Mouse (Mus musculus): Measurements from ENCODE around the gene Gm11077. TPM values are rescaled to one million over a fixed set of nuclear protein-coding genes. Genes with fewer than 3 reads are reported as not detected.

Gm11077 gene
- polyA plus RNA-seq, 1 experiment: not detected

DNA sequence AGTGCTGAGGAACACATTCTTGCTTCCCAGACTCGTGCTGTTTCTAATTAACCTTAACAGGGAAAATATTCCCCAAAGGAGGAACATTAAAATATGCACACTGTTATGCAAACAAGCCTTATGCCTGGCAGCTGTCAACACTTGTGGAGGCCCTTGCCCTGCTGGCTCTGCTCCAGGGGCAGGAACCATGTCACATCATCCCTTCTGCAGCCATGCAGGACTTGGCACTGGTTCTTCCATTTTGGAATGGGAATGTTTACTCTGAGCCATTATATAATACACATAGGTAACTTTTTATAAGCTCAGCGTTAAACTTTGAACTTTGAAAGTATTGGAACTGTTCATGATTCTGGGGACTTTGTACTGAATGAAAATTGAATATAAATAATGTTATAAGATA lies 18.5 kb downstream of the Gm11077 start:
- DNase-seq (ENCODE audit: low read depth): no peak

DNA sequence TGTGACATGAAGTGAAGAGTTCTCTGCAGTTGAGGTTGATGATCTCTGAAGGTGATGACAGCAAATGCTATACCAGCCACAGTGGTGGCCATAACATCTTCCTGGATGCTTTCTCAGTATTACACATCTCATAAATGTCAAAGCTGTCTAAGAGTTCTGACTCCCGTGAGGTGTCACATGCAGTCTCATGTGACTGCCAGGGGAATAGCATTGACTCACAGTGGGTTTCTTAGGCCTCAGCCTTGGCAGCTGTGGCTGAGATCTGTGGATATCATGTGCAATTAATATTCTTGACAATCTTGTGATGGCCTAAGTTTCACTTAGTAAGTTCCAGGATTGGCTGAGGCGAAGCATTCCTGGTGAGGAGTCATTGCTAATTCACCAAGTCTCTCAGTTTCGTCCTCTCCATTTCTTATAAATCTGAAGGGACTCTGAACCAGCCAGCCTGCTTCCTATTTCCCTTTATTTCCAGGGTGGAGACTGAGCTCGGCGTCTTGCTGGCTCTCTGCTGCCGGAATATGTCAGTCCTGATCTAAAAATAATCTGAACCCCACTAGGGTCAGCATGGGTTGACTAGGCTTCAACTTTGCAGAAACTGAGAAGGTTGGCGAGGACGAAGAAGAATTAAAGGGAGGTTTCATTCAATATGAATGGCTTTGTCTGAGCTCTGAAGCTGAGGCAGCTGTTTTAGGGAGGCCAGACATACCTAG lies 21.4 kb downstream of the Gm11077 start:
- DNase-seq (ENCODE audit: low read depth): no peak

DNA sequence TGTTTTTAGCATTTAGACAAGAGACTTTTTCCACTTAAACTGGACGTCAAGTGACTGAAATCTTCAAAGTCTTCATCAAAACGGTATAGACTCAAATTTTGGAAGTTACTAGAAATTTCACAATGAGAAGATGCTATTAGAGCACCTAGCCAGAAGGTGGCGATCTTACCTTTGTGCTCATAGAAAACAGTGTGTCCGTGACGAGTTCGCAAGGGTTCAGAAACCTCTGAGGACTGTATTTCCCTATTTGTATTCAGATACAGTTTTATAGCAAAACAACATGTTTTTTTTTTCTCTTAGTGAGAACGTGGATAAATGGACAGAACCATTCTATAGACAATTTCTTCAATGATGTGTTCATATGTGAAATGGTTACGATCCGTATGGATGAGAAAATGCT lies 37.3 kb downstream of the Gm11077 start:
- no peak for DNase-seq (ENCODE audit: low read depth)

DNA sequence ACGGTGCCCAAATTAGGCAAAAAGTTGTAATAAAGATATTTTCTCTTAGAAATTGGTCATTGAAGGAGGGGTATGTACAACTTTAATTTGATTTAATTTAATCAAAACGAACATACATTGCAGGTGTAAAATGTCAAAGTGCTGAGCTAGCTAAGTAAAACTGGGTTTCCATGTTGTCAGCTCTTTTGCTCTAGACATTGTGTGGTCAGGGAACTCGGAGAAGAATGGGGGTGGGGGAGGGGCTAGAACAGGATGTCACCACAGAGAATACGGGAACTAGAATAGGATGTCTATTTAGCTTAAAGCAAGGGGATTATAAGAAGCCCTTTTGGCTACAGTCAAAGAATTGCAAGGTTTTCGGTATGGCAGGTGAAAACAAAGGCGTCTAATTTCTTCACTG lies 38.2 kb downstream of the Gm11077 start:
- DNase-seq (ENCODE audit: low read depth): no peak

DNA sequence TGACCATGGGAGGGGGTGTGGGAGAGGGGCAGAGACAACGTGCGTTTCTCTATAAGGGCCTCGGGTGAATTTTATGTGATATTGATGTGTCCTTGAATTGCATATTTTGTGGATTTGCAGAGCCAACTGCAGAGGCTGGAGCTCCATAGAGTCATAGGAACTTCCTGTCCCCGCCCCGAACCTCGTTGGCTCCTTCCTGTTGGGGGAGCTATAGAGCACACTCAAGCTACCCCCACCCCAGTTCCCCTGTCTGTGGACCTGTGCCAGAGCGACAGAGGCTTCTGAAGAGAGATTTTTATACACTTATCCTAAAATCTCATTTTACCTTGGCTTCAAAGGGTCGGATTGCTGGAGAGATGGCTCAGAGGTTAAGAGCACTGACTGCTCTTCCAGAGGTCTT lies 39.1 kb downstream of the Gm11077 start:
- no peak for DNase-seq (ENCODE audit: low read depth)

DNA sequence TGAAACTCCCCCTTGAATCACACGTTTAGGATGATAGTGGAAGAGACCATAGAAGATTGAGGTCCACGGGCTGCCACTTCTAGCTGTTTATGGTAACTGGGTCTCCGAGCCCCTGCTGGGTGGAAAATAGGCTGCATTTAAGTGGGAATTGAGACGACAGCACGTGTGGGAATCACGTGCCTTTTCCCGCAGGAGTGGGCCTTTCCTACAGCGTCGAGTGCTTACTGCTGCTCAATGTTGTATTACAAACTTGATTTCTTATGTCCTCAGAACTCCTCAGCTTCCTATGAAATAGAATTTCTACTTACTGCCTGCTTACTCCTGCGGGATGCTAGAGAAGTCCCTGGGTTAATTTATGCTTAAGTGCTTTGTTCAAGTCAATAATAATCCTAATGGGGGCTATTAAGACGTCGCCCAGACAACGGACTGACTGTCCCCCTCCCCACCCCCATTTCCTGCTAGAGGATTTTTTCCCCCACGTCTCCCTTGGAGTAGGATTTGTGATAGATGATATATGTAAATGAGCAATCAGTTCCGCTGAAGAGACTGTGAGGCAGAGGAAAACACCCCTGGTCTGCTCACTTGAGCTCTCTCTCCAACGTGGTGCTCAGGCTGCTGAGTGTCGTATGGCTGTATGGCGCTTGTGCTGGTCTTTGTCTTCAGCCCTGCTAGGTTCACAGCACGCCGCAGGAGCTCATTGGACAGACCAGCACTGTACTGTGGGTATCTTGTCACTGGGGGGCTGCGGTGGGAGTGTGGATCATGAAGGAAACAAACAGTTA lies 40.0 kb downstream of the Gm11077 start:
- no peak for DNase-seq (ENCODE audit: low read depth)

DNA sequence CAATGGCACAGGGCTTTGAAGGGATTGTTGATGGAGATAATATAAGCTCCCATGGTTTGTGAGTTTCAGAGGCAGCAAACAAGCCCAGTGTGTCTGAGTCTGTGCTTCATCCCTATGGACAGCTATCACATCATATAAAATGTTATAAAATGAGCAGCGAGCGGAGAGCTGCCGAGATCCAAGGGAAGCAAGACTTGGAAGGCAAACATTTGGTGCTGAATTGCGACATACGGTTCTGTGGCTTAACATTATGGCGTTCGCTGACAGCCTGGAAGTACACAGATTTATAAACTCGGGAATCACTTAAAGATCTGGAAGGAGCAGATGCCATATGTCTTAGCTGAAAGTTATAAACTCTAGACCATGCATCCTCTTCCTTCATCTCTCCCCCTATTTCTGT lies 47.2 kb downstream of the Gm11077 start:
- DNase-seq (ENCODE audit: low read depth): no peak

DNA sequence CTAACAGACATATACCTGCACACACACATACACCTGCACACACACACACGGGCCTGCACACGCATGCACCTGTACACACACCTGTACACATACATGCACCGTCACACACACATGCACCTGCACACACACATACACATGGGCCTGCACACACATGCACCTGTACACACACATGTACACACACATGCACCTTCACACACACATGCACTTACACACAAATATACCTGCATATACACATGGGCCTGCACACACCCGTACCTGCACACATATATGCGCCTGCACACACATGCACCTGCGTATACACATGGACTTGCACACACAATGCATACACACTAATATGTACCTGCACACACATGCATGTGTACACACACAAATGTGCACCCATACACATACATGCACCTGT lies 53.4 kb downstream of the Gm11077 start:
- no peak for DNase-seq (ENCODE audit: low read depth)

DNA sequence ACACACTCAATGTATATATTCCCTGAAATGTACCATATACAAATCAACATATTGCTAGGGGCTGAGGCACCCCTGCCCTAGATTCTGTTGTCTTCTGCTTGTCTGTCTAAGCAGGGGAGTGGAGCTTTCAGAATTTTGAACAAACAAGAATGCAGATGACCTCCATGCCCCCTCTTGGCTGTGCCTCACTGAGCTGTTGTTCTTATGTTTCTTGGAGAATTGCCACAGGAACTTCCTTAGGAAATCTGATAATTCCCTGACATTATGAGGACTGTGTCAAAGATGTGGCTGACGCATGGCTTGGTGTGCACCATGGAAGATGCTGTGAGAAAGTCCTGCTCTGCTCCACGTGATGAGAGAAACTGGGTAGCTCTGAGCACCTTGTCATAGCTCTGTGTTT lies 57.0 kb downstream of the Gm11077 start:
- DNase-seq (ENCODE audit: low read depth): no peak

DNA sequence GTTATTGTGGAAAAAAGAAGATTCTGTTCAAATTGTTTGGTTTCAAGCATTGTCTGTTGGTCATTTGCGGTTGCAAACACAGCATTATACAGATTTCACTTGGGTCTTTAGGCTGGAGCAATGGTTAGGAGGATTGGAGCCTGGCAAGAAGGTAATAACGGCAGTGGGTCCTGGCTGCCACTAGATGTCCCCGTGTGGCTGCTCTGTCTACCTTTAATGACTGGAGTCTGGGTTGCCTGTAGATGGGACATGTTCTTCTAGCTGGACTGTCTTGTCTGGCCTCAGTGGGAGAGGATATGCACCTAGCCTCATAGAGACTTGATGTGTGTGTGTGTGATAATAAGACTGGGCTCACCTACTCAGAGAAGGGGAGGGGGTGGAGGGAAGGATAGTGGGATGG lies 60.8 kb downstream of the Gm11077 start:
- DNase-seq (ENCODE audit: low read depth): no peak

DNA sequence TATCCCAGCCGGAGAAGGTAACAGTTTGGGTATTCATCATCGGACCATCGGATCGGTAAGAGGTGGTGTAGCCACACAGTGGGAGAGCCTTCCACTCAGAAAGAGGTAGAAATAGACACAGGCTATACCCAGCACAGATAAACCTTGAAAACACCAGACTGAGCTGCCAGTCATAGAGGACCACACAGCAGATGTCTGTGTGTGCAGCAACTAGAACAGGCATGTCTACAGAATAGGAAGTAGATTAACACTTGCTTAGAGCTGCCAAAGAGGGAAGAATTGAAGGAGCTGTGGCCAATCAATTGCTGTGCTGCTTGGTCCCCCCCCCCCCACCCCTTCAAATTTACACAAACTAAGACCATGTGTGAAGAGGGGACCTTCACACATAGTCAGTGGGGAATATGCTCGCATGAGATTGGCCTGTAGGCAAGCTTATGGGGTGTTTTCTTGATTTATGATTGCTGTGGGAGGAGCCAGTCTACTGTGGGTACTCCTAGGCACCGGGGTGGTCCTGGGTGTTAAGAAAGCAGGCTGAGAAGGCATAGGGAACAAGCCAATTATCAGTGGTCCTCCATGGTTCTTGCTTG lies 64.7 kb downstream of the Gm11077 start:
- no peak for DNase-seq (ENCODE audit: low read depth)

DNA sequence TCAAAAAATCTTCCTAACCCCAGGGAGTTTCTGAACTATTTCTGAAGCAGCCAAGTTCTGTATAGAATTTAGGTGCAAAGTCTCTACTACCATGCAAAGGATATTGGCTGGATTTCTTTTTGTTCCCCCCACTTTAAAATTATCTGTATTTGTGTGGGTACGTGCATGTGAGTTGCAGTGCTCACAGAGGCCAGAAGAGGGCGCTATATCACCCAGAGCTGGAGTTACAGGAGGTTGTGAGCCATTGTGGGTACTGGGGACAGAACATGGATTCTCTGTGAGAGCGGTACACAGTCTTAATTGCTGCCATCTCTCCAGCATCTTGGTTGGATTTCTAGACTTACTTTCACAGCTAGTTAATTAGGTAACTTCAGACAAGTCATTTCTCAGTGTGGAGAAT lies 69.8 kb downstream of the Gm11077 start:
- DNase-seq (ENCODE audit: low read depth): no peak

DNA sequence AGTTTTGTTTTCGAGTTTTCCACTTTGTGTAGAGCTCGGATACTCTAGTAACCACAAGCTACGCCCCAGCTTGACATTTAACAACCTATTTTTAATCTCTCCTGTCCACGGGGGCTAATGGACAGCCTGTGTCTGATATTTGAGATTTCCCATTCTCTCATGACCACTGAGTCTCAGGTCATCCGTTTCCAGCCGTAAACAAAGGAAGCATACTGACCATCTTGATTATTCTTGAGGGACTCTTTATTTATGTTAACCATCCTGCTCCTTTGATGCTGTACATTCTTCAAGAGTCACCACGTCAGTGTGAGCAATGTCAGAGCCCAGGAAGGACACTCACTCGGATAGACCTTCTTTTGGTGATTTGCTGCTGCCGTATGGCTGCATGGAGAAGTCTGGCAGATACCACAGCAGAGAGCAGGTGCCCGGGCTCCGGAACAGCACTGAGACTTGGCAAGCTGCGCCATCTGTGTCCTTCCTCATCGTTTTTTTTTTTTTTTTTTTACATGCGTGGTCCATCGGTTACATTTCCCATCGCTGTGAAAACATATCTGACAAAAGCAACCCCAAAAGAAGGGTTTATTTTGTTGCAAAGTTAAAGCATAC lies 70.5 kb downstream of the Gm11077 start:
- DNase-seq (ENCODE audit: low read depth): no peak

DNA sequence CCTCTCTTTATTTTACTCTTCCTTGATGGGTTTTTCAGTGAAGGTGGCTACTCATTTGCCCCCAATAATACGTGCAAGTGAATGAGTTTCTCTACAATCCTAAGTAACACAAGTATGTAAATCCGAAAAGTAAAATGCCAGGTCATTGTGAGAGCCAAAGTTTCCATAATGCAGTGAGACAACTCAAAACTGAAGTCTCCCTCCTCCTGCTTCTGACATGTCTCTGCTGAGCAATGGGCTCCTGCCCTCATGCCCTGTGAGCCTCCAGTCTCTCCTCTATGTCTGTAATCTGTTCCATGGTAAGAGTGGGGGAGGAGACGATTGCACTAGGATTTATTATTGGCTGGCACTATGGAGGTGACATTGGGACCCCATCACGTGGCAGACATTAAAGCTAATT lies 71.5 kb downstream of the Gm11077 start:
- DNase-seq (ENCODE audit: low read depth): no peak

Other genes with a start within 250 kb of the Gm11077 start
- 25.3 and 30.2 TPM in 2 replicates for gene Aebp2, start 106.6 kb upstream of the Gm11077 start, polyA plus RNA-seq (2012; rRNA removed)